Mouse (Mus musculus) forebrain, embryonic 10.5 days (tissue): ENCODE measurements at regions not wholly inside any gene's neighbourhood (a gene's known extent, or its start where the extent isn't known, plus 50 kb on each side); places are given as distances from the start of the nearest gene placed in this dataset.
A peak's percentile ranks its signal among the peaks of the same experiment; 100 is the strongest.

Experiments
- DNase-seq: peaks from one replicate; pipeline ENCODE4 v3.0.0-alpha.2; 2017; ENCODE audit warnings: low spot score; ENCODE audit errors: extremely low spot score
- H3K27ac ChIP-seq: fragments of 300-500 bp; sonication (generic); 2 replicates; pipeline ENCODE4 v1.5.1; 2016; ENCODE audit warnings: mild to moderate bottlenecking
- H3K27me3 ChIP-seq: fragments of 300-500 bp; sonication (generic); 2 replicates; pipeline ENCODE4 v1.6.1; 2016; ENCODE audit warnings: mild to moderate bottlenecking; ENCODE audit not compliant: poor library complexity, severe bottlenecking
- H3K36me3 ChIP-seq: fragments of 300-500 bp; sonication (generic); replicated peaks from 2 replicates; pipeline ENCODE4 v1.6.1; 2016; ENCODE audit warnings: mild to moderate bottlenecking, moderate library complexity
- H3K4me1 ChIP-seq: fragments of 300-500 bp; sonication (generic); 2 replicates; pipeline ENCODE4 v1.6.1; 2016
- H3K4me3 ChIP-seq: fragments of 300-500 bp; sonication (generic); 2 replicates; pipeline ENCODE4 v1.5.1; 2016; ENCODE audit warnings: mild to moderate bottlenecking, moderate library complexity
- H3K9me3 ChIP-seq: fragments of 300-500 bp; sonication (generic); 2 replicates; pipeline ENCODE4 v1.6.1; 2016; ENCODE audit warnings: mild to moderate bottlenecking, moderate library complexity
- WGBS: fragments of 180-500 bp; shearing (Covaris S2); methylation state at CpG from one replicate; pipeline ENCODE4 v1.1.7; 2016; 5-methylcytosine and 5-hydroxymethylcytosine counted together

DNA sequence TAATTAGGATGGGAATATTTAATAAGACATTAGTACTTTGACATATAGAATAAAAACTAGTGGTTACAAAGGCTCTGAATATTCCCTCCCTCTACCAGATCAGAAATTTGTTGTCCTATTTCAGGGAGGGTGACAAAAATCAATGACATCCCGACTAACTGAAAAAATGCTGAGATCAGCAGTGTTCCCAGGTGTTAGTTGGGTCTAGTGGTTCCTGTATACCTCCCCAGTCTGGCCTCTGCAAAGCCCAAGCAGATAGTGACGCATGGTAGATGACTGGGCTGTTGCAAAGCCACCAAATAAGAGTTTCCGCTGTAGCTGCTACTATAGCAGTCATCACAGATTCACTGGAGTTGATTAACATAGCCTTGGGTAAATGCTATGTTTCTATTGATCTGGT lies 59.9 kb upstream of the Gm4791 start:
- peaks cover 6% of the 10 kb centered on the region; the same call in 1 of the 2 replicates for H3K9me3 ChIP-seq
- H3K27ac ChIP-seq = no peak overlapping the region
- no peak overlapping the region for H3K4me3 ChIP-seq
- no peaks in the 10 kb centered on the region for H3K27me3 ChIP-seq
- WGBS = 93% methylated on average over 3 of the region's 3 CpGs
- DNase-seq = no peak
- H3K4me1 ChIP-seq = no peaks in the 10 kb centered on the region
- no peaks in the 10 kb centered on the region for H3K36me3 ChIP-seq

- no peak overlapping the region for H3K4me3 ChIP-seq
- H3K27ac ChIP-seq = no peak overlapping the region
- H3K4me1 ChIP-seq = no peaks in the 10 kb centered on the region
- 87% methylated on average over 3 of the region's 3 CpGs for WGBS
- peaks cover under 1% of the 10 kb centered on the region; the same call in 1 of the 2 replicates for H3K9me3 ChIP-seq
- no peaks in the 10 kb centered on the region for H3K36me3 ChIP-seq
- no peak for DNase-seq
- H3K27me3 ChIP-seq = no peaks in the 10 kb centered on the region; the same call in 1 of the 2 replicates
These were observed 72.9 kb upstream of the Gm4791 start for GRCm38 (mm10) chr9:46925641-46926040.

GRCm38 (mm10) chr9:46920081-46920480 lies 78.5 kb upstream of the Gm4791 start:
- WGBS = 96% methylated on average over 1 of the region's 1 CpGs
- Histone ChIP-seq H3K27me3 (no peaks in the 10 kb centered on the region), H3K36me3 (no peaks in the 10 kb centered on the region), H3K4me3 (no peak overlapping the region), H3K9me3 (peaks cover 8% of the 10 kb centered on the region), H3K4me1 (no peaks in the 10 kb centered on the region), H3K27ac (no peak overlapping the region)
- DNase-seq = no peak

DNA sequence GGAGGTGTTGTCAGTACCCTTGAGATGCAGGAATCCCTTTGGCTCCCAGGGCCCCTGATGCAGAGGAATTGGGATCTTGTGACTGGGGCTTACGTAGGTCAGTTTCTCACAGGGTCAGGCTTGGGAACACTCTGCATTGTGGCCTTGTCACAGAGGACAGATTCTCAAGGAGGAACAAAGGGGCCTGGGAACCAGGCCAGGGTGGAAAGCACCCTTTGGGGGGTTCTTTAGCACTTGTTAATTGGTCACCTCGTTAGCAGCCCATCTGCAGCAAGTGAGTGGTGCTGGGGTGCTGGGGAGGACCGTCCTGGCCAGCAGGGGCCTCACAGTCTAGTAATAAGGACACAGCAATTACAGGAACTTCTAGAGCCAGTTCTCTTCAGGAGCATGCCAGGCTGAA lies 85.3 kb upstream of the Gm4791 start:
- no peak for DNase-seq
- Histone ChIP-seq H3K4me3 (no peak overlapping the region), H3K27ac (peak overlapping the region; percentile 68), H3K27me3 (0 out of 2 replicates have a peak, but pooled peaks cover 4% of the 10 kb centered on the region), H3K36me3 (no peaks in the 10 kb centered on the region), H3K9me3 (no peaks in the 10 kb centered on the region), H3K4me1 (peaks cover 24% of the 10 kb centered on the region)
- WGBS = 28% methylated on average over 3 of the region's 3 CpGs

DNA sequence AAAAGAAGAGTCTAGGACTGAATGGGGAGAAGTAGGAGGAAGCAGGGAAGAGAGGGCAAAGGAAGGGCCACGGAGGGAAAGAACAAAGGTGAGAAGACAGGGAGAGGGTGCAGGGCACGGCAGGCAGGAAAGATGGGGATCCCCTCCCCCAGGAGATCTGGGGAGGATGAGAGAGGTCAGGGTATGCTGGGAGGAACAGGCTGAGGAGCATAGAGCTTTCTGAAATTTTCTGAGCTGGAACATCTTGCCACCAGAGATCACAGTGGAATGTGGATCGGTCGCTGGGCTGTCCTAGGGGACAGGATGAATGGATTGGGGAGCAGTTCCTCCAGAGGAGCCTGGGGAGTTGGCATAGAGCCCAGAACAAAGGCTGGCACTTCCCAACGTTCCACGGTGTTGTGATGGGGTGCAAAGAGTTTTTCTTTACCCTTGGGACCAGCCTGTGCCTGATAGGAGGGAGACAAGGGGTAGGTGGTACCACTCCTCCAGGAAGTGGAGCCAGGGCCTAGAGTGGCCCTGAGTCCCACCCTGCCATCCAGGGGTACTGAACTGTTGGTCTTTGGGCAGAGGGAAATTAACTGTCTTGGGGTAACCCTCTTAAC lies 89.0 kb upstream of the Gm4791 start:
- no peak for DNase-seq
- Histone ChIP-seq H3K27me3 (peaks cover 8% of the 10 kb centered on the region; the same call in 1 of the 2 replicates), H3K27ac (no peak overlapping the region), H3K9me3 (no peaks in the 10 kb centered on the region), H3K4me3 (no peak overlapping the region), H3K4me1 (peaks cover 24% of the 10 kb centered on the region), H3K36me3 (no peaks in the 10 kb centered on the region)
- 71% methylated on average over 6 of the region's 6 CpGs for WGBS

GRCm38 (mm10) chr9:46905081-46905480 lies 93.5 kb upstream of the Gm4791 start:
- no peak overlapping the region for H3K4me3 ChIP-seq
- H3K36me3 ChIP-seq = no peaks in the 10 kb centered on the region
- no peak for DNase-seq
- peaks cover 9% of the 10 kb centered on the region; the same call in 1 of the 2 replicates for H3K4me1 ChIP-seq
- WGBS = 89% methylated on average over 3 of the region's 3 CpGs
- no peaks in the 10 kb centered on the region for H3K9me3 ChIP-seq
- peaks cover 16% of the 10 kb centered on the region for H3K27me3 ChIP-seq
- no peak overlapping the region for H3K27ac ChIP-seq

- no peak overlapping the region for H3K4me3 ChIP-seq
- no peak for DNase-seq
- peaks cover 9% of the 10 kb centered on the region; the same call in 1 of the 2 replicates for H3K4me1 ChIP-seq
- WGBS = 79% methylated on average over 8 of the region's 8 CpGs
- peaks cover 17% of the 10 kb centered on the region for H3K27me3 ChIP-seq
- H3K27ac ChIP-seq = no peak overlapping the region
- no peaks in the 10 kb centered on the region for H3K36me3 ChIP-seq
- no peaks in the 10 kb centered on the region for H3K9me3 ChIP-seq
These were observed 94.9 kb upstream of the Gm4791 start for GRCm38 (mm10) chr9:46903491-46904220.

- Histone ChIP-seq H3K27me3 (peaks cover 35% of the 10 kb centered on the region), H3K36me3 (no peaks in the 10 kb centered on the region), H3K9me3 (no peaks in the 10 kb centered on the region), H3K27ac (no peak overlapping the region), H3K4me3 (no peak overlapping the region), H3K4me1 (peaks cover 17% of the 10 kb centered on the region)
- 73% methylated on average over 2 of the region's 2 CpGs for WGBS
- DNase-seq = no peak
These were observed 99.3 kb upstream of the Gm4791 start for GRCm38 (mm10) chr9:46899283-46899682.

DNA sequence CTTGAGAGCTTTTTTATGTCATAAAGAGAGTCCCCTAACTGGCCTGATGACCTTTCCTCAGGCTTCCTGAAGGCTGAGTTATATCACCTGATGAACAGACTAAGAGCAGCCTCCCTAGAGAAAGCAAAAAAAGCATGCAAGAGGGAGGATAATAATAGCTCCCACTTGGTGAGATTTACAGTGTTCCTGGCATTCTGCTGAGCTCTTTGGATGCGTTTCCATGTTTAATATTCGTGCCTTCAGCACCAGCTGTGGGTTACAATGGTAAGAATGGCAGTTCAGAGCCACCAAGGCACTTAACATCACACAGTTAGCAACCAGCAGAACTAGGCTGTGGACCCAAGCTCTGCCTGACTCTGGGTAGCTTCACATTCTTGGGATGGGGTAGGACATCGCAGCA lies 100.4 kb upstream of the Gm4791 start:
- 93% methylated on average over 3 of the region's 3 CpGs for WGBS
- Histone ChIP-seq H3K27ac (no peak overlapping the region), H3K4me3 (no peak overlapping the region), H3K4me1 (peaks cover 13% of the 10 kb centered on the region), H3K9me3 (no peaks in the 10 kb centered on the region), H3K27me3 (peaks cover 37% of the 10 kb centered on the region), H3K36me3 (no peaks in the 10 kb centered on the region)
- no peak for DNase-seq

DNA sequence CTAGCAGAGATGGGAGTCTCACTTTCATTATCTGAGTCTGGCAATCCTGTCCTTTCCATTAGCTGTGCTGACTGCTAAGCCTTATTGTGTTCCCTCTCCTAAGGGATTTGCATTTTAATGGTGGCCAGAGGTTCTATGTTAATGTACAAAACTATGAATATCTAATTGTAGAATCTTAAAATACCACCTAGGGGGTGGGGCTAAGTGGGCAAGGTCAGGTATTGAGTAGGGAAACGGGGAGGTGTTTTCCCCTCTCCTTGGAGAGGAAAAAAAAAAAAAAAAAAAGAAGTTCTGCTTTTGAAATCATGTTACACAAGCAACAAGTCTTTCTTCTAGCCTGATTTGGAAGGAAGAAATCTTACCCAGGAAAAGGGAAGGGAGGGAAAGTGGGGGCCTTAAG lies 106.7 kb upstream of the Gm4791 start:
- H3K27ac ChIP-seq = no peak overlapping the region
- peaks cover 39% of the 10 kb centered on the region for H3K4me1 ChIP-seq
- no peaks in the 10 kb centered on the region for H3K9me3 ChIP-seq
- no peak for DNase-seq
- 25% methylated on average over 1 of the region's 1 CpGs for WGBS
- H3K36me3 ChIP-seq = no peaks in the 10 kb centered on the region
- H3K27me3 ChIP-seq = peaks cover 57% of the 10 kb centered on the region
- H3K4me3 ChIP-seq = no peak overlapping the region

DNA sequence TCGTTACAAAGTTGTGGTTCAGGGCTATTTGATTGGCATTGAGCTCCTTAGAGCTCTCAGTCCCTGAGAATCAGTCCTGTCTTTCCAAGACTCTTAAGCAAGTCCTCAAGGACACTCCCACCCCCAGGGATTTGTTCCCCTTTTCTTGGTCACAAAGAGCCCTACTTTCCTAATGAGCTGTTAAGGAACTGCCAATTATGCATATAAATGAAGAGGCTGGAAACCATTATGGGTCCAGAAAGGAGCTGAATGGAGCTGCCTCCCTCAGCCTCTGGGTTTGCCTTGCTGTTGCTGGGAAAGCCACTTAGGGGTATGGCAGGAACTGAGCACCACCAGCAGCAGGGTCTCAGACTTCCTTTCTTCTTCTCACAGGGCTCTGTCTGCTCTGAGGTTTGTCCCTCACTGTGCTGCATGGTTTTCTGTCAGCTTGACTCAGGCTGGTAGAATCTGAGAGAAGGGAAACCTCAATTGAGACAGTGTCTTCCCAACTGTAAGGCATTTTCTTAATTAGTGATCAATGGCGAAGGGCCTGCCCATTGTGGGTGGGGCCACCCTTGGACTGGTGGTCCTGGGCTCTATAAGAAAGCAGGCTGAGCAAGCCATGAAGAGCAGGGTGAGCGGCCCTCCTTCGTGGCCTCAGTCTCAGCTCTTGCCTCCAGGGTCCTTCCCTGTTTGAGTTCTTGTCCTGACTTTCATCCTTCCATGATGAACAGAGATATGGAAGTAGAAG lies 108.4 kb upstream of the Gm4791 start:
- H3K9me3 ChIP-seq = no peaks in the 10 kb centered on the region
- H3K27me3 ChIP-seq = peaks cover 52% of the 10 kb centered on the region
- peak; percentile 44 for DNase-seq
- H3K27ac ChIP-seq = peak overlapping the region; percentile 59
- 53% methylated on average over 4 of the region's 4 CpGs for WGBS
- H3K36me3 ChIP-seq = no peaks in the 10 kb centered on the region
- H3K4me1 ChIP-seq = peaks cover 32% of the 10 kb centered on the region
- no peak overlapping the region for H3K4me3 ChIP-seq

GRCm38 (mm10) chr9:46871211-46871994 lies 127.1 kb upstream of the Gm4791 start:
- no peaks in the 10 kb centered on the region for H3K27me3 ChIP-seq
- 93% methylated on average over 8 of the region's 8 CpGs for WGBS
- no peak overlapping the region for H3K27ac ChIP-seq
- no peaks in the 10 kb centered on the region for H3K9me3 ChIP-seq
- no peak overlapping the region for H3K4me3 ChIP-seq
- H3K36me3 ChIP-seq = no peaks in the 10 kb centered on the region
- no peaks in the 10 kb centered on the region for H3K4me1 ChIP-seq
- DNase-seq = no peak
